Comparison of ENCODE assay signal across 8 mouse cellular contexts in the genomic region with DNA sequence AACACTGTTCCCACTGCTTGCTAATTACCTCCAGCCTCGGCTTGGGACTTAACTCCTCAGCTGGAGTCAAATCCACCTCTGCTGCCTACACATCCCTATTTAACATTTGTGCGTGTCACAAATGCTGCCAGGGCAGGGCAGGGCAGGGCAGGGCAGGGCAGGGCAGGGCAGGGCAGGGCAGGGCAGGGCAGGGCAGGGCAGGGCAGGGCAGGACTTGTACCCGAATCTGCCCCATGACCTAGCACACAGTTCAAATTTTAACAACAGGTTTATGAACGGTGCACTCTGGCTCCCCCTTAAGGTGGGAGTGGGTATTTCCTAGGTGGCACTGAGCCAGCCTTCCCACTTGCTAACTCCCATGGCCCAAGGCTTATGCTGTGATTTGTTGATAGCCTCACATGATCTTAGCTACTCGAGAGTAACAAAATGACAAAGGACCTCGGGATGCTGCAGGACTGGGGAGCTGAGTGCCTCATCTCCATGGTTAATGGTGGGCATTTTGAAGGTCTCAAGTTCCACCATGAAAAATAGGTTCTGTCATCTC. TPM values are rescaled to one million over a fixed set of nuclear protein-coding genes. Genes with fewer than 3 reads are reported as not detected.
DNase-seq lines count a peak whose midpoint lies in the region; ATAC-seq lines count a peak whose summit lies in the region.

No protein-coding gene starts in this region.

- intact Hi-C loops in gastrocnemius, postnatal 14 days (cut with DNase I; ENCODE audit: low total_unique reads) = no loop called here

- ATAC-seq in cerebellum, adult (ENCODE audit: insufficient number of reproducible peaks, low FRiP score, low TSS enrichment) = no peak

- peak; percentile 76 for DNase-seq in cerebellum, adult 11 months
- DNase-seq in R1 (ENCODE audit: low read depth, low spot score) = peak; percentile 87
- DNase-seq in cerebellum, postnatal 25 days = peak; percentile 80 to 86
- peak; percentile 65 for DNase-seq in gastrocnemius, postnatal 14 days
- peak; percentile 82 for DNase-seq in kidney, postnatal 10 days
- peak; percentile 52 to 65 for DNase-seq in lung, adult 18-20 months
- DNase-seq in ovary, postnatal 36 days (ENCODE audit: low spot score) = peak; percentile 47

RNA-seq across cellular contexts. Expression of a gene that starts 9.2 kb away (rescaled TPM):
- 1 to 10 TPM; 1.5 to 1.8 TPM for total RNA-seq in gastrocnemius, postnatal 14 days (2021)

RNA-seq across cellular contexts. Expression of a gene that starts 29.7 kb away (rescaled TPM):
- total RNA-seq in gastrocnemius, postnatal 14 days (2021) = 10 to 100 TPM in 1 of 2 experiments, 1 to 10 TPM in 1; 7.8 to 10.6 TPM

RNA-seq across cellular contexts. Expression of a gene that starts 31.8 kb away (rescaled TPM):
- total RNA-seq in gastrocnemius, postnatal 14 days (2021) = under 1 TPM; 0.51 to 0.78 TPM

RNA-seq across cellular contexts. Expression of a gene that starts 38.7 kb away (rescaled TPM):
- 1 to 10 TPM; 1.0 to 1.1 TPM for total RNA-seq in gastrocnemius, postnatal 14 days (2021)

RNA-seq across cellular contexts. Expression of a gene that starts 44.8 kb away (rescaled TPM):
- total RNA-seq in gastrocnemius, postnatal 14 days (2021) = 10 to 100 TPM; 16.0 to 17.4 TPM
